Comparison of ENCODE assay signal across 9 mouse cellular contexts in the genomic region with DNA sequence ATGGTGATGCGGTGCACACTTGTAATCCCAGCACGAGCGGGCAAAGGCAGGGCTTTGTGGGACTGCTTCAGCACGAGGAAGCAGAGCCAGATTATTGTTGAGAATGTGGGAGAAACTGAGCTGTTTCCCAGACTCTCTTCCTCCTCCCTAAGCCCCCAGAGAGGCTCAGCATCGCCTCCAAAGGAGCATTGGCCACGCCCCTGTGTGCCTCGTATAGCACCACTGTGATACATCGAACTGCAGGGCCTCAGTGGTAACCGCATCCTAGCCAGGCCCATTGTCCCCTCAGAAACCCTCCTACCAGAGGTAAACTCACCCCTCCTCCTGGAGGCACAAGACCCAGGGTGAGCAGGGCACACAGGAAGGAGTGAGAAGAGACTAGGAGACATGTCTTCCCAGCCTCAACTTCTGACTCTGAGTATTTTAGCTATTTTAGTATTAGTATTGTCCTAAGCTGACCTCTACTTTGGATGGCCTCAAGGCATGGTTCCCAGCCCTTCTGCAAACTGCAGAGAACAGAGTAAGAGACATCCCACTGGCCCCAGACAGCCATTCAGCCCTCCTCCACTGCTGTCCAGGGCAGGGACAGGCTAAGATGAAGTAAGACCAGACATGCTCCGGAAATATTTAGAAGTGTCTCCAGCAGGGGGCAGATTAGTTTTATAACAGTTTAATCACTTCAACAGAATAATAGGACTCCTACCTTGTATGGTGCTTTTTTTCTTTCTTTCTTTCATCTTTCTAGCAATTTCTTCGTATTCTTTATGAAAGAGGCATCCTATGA. TPM values are rescaled to one million over a fixed set of nuclear protein-coding genes. Genes with fewer than 3 reads are reported as not detected.
DNase-seq lines count a peak whose midpoint lies in the region; ATAC-seq and TF ChIP-seq lines count a peak whose summit lies in the region.
"Had no signal": no experiment of that assay in that cellular context is flagged by ENCODE, and none has a peak within 500 bp of the region (broad histone marks: within the 10 kb centered on the region; RNA-seq: fewer than 3 reads in every experiment).

No protein-coding gene starts in this region.

- no peak overlapping the region for H3K4me3 ChIP-seq in limb, embryonic 14.5 days (replicated peaks; ENCODE audit: low read length)
- no peak overlapping the region for H3K4me3 ChIP-seq in limb, embryonic 10.5 days
- H3K4me3 ChIP-seq: liver, embryonic 15.5 days had no signal

- H3K4me2 ChIP-seq in limb, embryonic 14.5 days (replicated peaks; ENCODE audit: low read depth, low read length, severe bottlenecking) = no peak overlapping the region
- H3K4me2 ChIP-seq: liver, embryonic 15.5 days had no signal

- DNase-seq in adrenal gland, adult 2 months = peak; percentile 27
- DNase-seq in adrenal gland, postnatal 4 days (ENCODE audit: low spot score in 2 of 2) = no peak
- peak; percentile 60 for DNase-seq in limb, embryonic 14.5 days (ENCODE audit: low spot score)
- no peak for DNase-seq in limb, embryonic 10.5 days (ENCODE audit: low spot score)
- peak; percentile 67 for DNase-seq in embryo, embryonic 11 days
- peak; percentile 88 for DNase-seq in lung, postnatal 36 days
- no peak for DNase-seq in natural killer cell, adult 2 months (ENCODE audit: low spot score in 2 of 2)
- DNase-seq in cerebellum, adult 11-12 months = no peak

- no peaks in the 10 kb centered on the region for H3K9me3 ChIP-seq in limb, embryonic 14.5 days (ENCODE audit: control insufficient read depth, low read length)
- H3K9me3 ChIP-seq in limb, embryonic 10.5 days (replicated peaks) = no peaks in the 10 kb centered on the region
- H3K9me3 ChIP-seq: liver, embryonic 15.5 days had no signal

- TF ChIP-seq POLR2A in limb, embryonic 14.5 days (IDR thresholded peaks at IDR 0.05; ENCODE audit: borderline replicate concordance, extremely low read depth, insufficient read depth, insufficient read length) = no peak

- no peak overlapping the region for H3K9ac ChIP-seq in limb, embryonic 14.5 days (ENCODE audit: low read depth, low read length, severe bottlenecking)
- H3K9ac ChIP-seq: liver, embryonic 15.5 days had no signal

- no peaks in the 10 kb centered on the region for H3K27me3 ChIP-seq in limb, embryonic 14.5 days (ENCODE audit: control insufficient read depth, insufficient read depth, low read length)
- no peaks in the 10 kb centered on the region for H3K27me3 ChIP-seq in limb, embryonic 10.5 days (ENCODE audit: low read depth, poor library complexity, severe bottlenecking)
- H3K27me3 ChIP-seq: liver, embryonic 15.5 days had no signal

- WGBS in limb, embryonic 14.5 days = 56% methylated on average over 11 of the region's 11 CpGs
- WGBS in limb, embryonic 10.5 days = 55% methylated on average over 11 of the region's 11 CpGs

- ATAC-seq in limb, embryonic 14.5 days (ENCODE audit: low FRiP score, low read depth) = no peak

- H3K27ac ChIP-seq in limb, embryonic 14.5 days (replicated peaks; ENCODE audit: low read depth, low read length) = no peak overlapping the region
- no peak overlapping the region for H3K27ac ChIP-seq in limb, embryonic 10.5 days
- H3K27ac ChIP-seq: liver, embryonic 15.5 days had no signal

- H3K36me3 ChIP-seq in limb, embryonic 14.5 days (ENCODE audit: control insufficient read depth, insufficient read depth, low read length) = no peaks in the 10 kb centered on the region
- no peaks in the 10 kb centered on the region for H3K36me3 ChIP-seq in limb, embryonic 10.5 days
- H3K36me3 ChIP-seq: liver, embryonic 15.5 days had no signal

- peaks cover 10% of the 10 kb centered on the region; the same call in 1 of the 2 replicates for H3K4me1 ChIP-seq in limb, embryonic 14.5 days (ENCODE audit: control insufficient read depth, insufficient read depth, low read length)
- H3K4me1 ChIP-seq in limb, embryonic 10.5 days = 0 out of 2 replicates have a peak, but pooled peaks cover 8% of the 10 kb centered on the region
- H3K4me1 ChIP-seq: liver, embryonic 15.5 days had no signal

RNA-seq across cellular contexts. Expression of a gene that starts 45.2 kb away (rescaled TPM):
- not detected for total RNA-seq in adrenal gland, adult 2 months (2021)
- polyA plus RNA-seq in adrenal gland, adult 2 months (2012; rRNA removed) = not detected in 2 replicates
- not detected for total RNA-seq in adrenal gland, postnatal 4 days (2021)
- polyA plus RNA-seq in limb, embryonic 14.5 days (2012; rRNA removed) = not detected in 2 replicates
- polyA plus RNA-seq in limb, embryonic 14.5 days (2014; fragmentation: Nextera tagmentation; extraction: Ambion mirVana) = not detected in 2 replicates
- polyA plus RNA-seq in limb, embryonic 10.5 days (2016; fragmentation: Nextera tagmentation; extraction: Ambion mirVana) = not detected in 2 replicates
- polyA plus RNA-seq: liver, embryonic 15.5 days had no signal

RNA-seq across cellular contexts. Expression of a gene that starts 53.1 kb away (rescaled TPM):
- 1 to 10 TPM; 2.3 to 5.1 TPM for total RNA-seq in adrenal gland, adult 2 months (2021)
- polyA plus RNA-seq in adrenal gland, adult 2 months (2012; rRNA removed) = 2.7 and 3.7 TPM in 2 replicates
- total RNA-seq in adrenal gland, postnatal 4 days (2021) = 1 to 10 TPM; 4.4 to 4.6 TPM
- 14.2 and 17.1 TPM in 2 replicates for polyA plus RNA-seq in limb, embryonic 14.5 days (2012; rRNA removed)
- 10.8 and 12.6 TPM in 2 replicates for polyA plus RNA-seq in limb, embryonic 14.5 days (2014; fragmentation: Nextera tagmentation; extraction: Ambion mirVana)
- 11.0 and 11.9 TPM in 2 replicates for polyA plus RNA-seq in limb, embryonic 10.5 days (2016; fragmentation: Nextera tagmentation; extraction: Ambion mirVana)

Comparison
In these comparisons a context has a peak if more than half of its experiments do, and no peak if none do; other contexts are left out.
1. DNase-seq: peak in adrenal gland, adult 2 months (single experiment), limb, embryonic 14.5 days (single experiment), embryo, embryonic 11 days (single experiment) and lung, postnatal 36 days (single experiment); none in adrenal gland, postnatal 4 days (0 of 2), limb, embryonic 10.5 days (single experiment), natural killer cell, adult 2 months (0 of 2) and cerebellum, adult 11-12 months (single experiment).